Mouse (Mus musculus) intestine, postnatal 0 days (tissue): ENCODE measurements around the gene Oaz1. TPM values are rescaled to one million over a fixed set of nuclear protein-coding genes. Genes with fewer than 3 reads are reported as not detected.

Experiments used
- ATAC-seq: fragments of 200-750 bp; cut with Nextera tagmentation; 2 replicates; pipeline ENCODE4 v1.8.0; 2017; ENCODE audit warnings: mild to moderate bottlenecking, moderate TSS enrichment, moderate library complexity
- H3K27ac ChIP-seq: fragments of 300-500 bp; sonication (generic); 2 replicates; pipeline ENCODE4 v1.5.1; 2014; ENCODE audit warnings: mild to moderate bottlenecking, low read depth, low read length, moderate library complexity
- H3K27me3 ChIP-seq: fragments of 300-500 bp; sonication (generic); replicated peaks from 2 replicates; pipeline ENCODE4 v1.6.1; 2014; ENCODE audit warnings: low read length, mixed read lengths; ENCODE audit not compliant: control insufficient read depth, insufficient read depth
- H3K36me3 ChIP-seq: fragments of 300-500 bp; sonication (generic); 2 replicates; pipeline ENCODE4 v1.6.1; 2014; ENCODE audit warnings: mild to moderate bottlenecking, moderate library complexity; ENCODE audit not compliant: control insufficient read depth, insufficient read depth
- H3K4me1 ChIP-seq: fragments of 300-500 bp; sonication (generic); replicated peaks from 2 replicates; pipeline ENCODE4 v1.6.1; 2014; ENCODE audit warnings: antibody characterized with exemption, low read length, mixed read lengths; ENCODE audit not compliant: control insufficient read depth, insufficient read depth
- H3K4me2 ChIP-seq: fragments of 300-500 bp; sonication (generic); replicated peaks from 2 replicates; pipeline ENCODE4 v1.6.1; 2014; ENCODE audit warnings: low read depth, mild to moderate bottlenecking, moderate library complexity
- H3K4me3 ChIP-seq: fragments of 300-500 bp; sonication (generic); 2 replicates; pipeline ENCODE4 v1.5.1; 2014; ENCODE audit warnings: low read depth, low read length
- H3K9ac ChIP-seq: fragments of 300-500 bp; sonication (generic); 2 replicates; pipeline ENCODE4 v1.6.1; 2014; ENCODE audit warnings: mild to moderate bottlenecking, low read depth, low read length
- H3K9me3 ChIP-seq: fragments of 300-500 bp; sonication (generic); 2 replicates; pipeline ENCODE4 v1.6.1; 2016; ENCODE audit warnings: mixed run types; ENCODE audit not compliant: control insufficient read depth
- CTCF ChIP-seq: sonication (generic); IDR thresholded peaks from 2 replicates; pipeline ENCODE4 v1.5.1; 2016; ENCODE audit warnings: low read depth, mild to moderate bottlenecking, control low read depth, antibody characterized with exemption, moderate library complexity
- WGBS: fragments of 180-500 bp; shearing (Covaris S2); extraction: QIAGEN DNeasy Blood & Tissue Kit; methylation state at CpG from one replicate; pipeline ENCODE4 v1.1.7; 2014; 5-methylcytosine and 5-hydroxymethylcytosine counted together
- microRNA counts: library from miRNA; unstranded; fragments of <30 nt; microRNA quantifications from one replicate; lab custom pipeline; 2016
- microRNA-seq: library from miRNA; unstranded; fragments of <30 nt; microRNA quantifications from one replicate; pipeline ENCODE4, GENCODE M21; 2016
- polyA plus RNA-seq: library from polyadenylated mRNA; unstranded; fragments of >200 nt; fragmentation: Nextera tagmentation; extraction: Ambion mirVana; gene quantifications from 2 replicates; pipeline ENCODE4 v1.2.1, GENCODE M21; 2015

The Oaz1 gene
- polyA plus RNA-seq, 1 experiment from 2014 or later, result 1,019 TPM

DNA sequence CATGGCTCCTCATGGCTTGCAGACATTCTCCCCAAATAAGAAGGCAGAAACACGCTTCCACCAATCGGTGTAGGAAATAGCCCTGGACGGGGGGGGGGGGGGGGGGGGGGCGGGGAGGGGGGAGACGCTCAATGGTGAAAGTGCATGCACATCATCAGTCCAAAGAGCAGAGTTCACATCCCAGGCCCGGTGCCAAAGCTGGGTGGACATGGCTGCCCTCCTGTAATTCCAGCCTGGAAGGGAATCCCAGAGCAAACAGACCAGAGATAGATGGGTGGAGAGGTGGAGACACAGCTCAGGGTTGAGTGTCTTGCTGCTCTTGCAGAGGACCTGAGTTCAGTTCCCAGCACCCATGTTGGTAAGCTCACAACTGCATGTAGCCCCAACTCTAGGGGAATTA, 44.5 kb downstream of the Oaz1 start:
- no peak overlapping the region for H3K4me3 ChIP-seq
- H3K9ac ChIP-seq, result no peak overlapping the region
- no peaks in the 10 kb centered on the region for H3K9me3 ChIP-seq
- H3K36me3 ChIP-seq, result peaks cover 13% of the 10 kb centered on the region
- no peaks in the 10 kb centered on the region for H3K27me3 ChIP-seq
- no peak for TF ChIP-seq CTCF
- ATAC-seq, result no peak
- WGBS, result 53% methylated on average over 3 of the region's 6 CpGs
- no peak overlapping the region for H3K27ac ChIP-seq
- no peaks in the 10 kb centered on the region for H3K4me1 ChIP-seq
- H3K4me2 ChIP-seq, result no peak overlapping the region

DNA sequence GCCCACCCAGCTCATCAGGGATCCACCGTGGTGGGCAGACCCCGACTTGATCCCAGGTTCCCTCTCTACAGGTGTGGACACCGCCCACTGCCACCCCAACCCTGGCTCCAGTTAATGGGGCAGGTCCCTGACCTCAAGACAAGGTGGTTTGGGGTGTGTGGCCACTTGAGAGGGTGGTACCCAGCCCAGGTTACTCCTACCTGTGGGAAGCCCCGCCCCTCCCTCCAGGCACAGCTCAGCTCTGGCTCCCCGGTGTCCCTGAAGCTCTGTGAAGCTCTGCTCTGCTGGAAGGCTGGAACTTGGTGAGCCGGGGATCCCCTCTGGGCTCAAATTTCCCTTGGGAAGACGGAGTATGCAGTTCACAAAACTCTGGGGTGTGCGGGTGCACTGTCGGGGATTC, 45.1 kb downstream of the Oaz1 start, which contains the start of gene Tmprss9:
TSS of gene Tmprss9 (plus strand) at position 268 of the 400 bp plus-strand sequence.
- H3K9ac ChIP-seq, result no peak within 1 kb of the TSS
- no peak for TF ChIP-seq CTCF
- H3K9me3 ChIP-seq, result no peaks in the 10 kb centered on the region
- no peak within 1 kb of the TSS for H3K27ac ChIP-seq
- H3K27me3 ChIP-seq, result no peaks in the 10 kb centered on the region
- ATAC-seq, result no peak
- no peak within 1 kb of the TSS for H3K4me2 ChIP-seq
- 23% methylated on average over 9 of the region's 9 CpGs for WGBS
- peaks cover 7% of the 10 kb centered on the region for H3K36me3 ChIP-seq
- H3K4me1 ChIP-seq, result no peaks in the 10 kb centered on the region
- H3K4me3 ChIP-seq, result no peak within 1 kb of the TSS

DNA sequence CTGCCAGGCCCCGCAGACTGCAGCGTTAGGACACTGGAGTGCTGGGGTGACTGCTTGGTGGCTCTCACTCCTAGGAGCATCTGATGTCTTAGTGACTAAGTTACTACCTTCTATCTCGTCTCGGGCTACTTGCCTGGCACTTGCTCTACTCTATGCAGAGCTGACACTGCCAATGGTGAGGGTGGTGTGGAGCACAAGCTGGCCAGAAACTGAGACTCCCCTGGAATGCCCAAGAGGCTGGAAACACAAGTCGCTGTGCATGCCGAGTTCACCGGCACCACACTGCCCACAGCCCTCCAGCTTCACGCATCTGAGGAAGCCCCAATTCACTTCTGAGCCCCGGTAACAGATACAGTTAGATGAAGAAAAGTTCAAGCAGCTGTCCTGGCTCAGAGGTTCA, 47.6 kb downstream of the Oaz1 start:
- H3K9me3 ChIP-seq, result no peaks in the 10 kb centered on the region
- no peak overlapping the region for H3K9ac ChIP-seq
- H3K27ac ChIP-seq, result no peak overlapping the region
- 84% methylated on average over 9 of the region's 9 CpGs for whole genome bisulfite sequencing
- no peaks in the 10 kb centered on the region for H3K36me3 ChIP-seq
- no peak overlapping the region for H3K4me2 ChIP-seq
- H3K4me1 ChIP-seq, result no peaks in the 10 kb centered on the region
- no peak overlapping the region for H3K4me3 ChIP-seq
- TF ChIP-seq CTCF, result no peak
- no peak for ATAC-seq
- no peaks in the 10 kb centered on the region for H3K27me3 ChIP-seq

DNA sequence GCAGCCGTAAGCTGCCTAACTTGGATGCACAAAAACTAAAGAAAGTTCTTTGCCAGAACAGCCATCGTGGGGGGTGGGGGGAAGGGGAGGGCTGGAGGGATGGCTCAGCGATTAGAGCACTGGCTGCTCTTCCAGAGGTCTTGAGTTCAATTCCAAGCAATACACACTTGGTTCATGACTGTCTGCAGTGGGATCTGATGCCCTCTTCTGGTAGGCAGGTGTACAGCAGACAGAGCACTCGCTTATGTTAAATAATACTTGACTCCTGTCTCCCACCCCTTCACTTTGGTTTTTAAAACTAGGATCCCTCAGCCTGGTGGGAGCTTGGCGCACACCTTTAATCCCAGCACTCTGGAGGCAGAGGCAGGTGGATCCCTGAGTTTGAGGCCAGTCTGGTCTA, 49.6 kb downstream of the Oaz1 start:
- Histone ChIP-seq H3K9me3 (no peaks in the 10 kb centered on the region), H3K36me3 (no peaks in the 10 kb centered on the region), H3K4me2 (no peak overlapping the region), H3K9ac (no peak overlapping the region), H3K4me1 (no peaks in the 10 kb centered on the region), H3K27me3 (no peaks in the 10 kb centered on the region), H3K4me3 (no peak overlapping the region), H3K27ac (no peak overlapping the region)
- peak; percentile 88 for TF ChIP-seq CTCF
- ATAC-seq, result no peak
- 30% methylated on average over 5 of the region's 5 CpGs for WGBS

DNA sequence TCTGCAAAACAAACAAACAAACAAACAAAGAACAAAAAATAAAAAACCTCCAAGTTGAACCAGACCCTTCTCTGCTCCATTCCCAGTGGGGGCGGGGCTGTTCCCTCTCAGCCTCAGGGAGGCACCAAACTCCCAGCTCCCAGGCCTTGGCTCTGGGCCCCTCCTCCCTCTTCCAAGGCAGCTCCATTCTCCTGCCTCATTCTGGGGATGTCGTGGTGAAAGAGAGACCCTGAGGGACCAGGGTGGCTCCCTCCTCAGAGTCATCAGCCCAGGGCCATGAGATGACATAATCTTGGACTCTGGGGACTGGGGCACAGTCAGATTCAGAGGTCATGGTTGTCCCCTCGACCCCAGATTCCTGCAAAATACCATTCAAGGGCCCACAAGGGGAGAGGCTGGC, 50.1 kb downstream of the Oaz1 start:
- Histone ChIP-seq H3K9ac (no peak overlapping the region), H3K9me3 (no peaks in the 10 kb centered on the region), H3K4me3 (no peak overlapping the region), H3K4me1 (no peaks in the 10 kb centered on the region), H3K27ac (no peak overlapping the region), H3K27me3 (no peaks in the 10 kb centered on the region), H3K4me2 (no peak overlapping the region), H3K36me3 (no peaks in the 10 kb centered on the region)
- no peak for TF ChIP-seq CTCF
- WGBS, result 31% methylated on average over 3 of the region's 3 CpGs
- no peak for ATAC-seq

MicroRNAs within 50 kb of the gene (microRNA counts, 519-probe panel; counts per million panel counts)
- microRNA mmu-miR-1982 (lab: Ali Mortazavi, UCI), result not detected

Small RNA genes lying within 50 kb of the gene (microRNA-seq; reads per million reads assigned to microRNA genes)
- 4.3 reads per million, percentile 10 among the genes with 10 or more reads in this experiment for gene Mir1982

Other genes with a start within 250 kb of the Oaz1 start
- gene Klf16, start 249.3 kb upstream of the Oaz1 start, polyA plus RNA-seq, result 4.8 and 5.3 TPM in 2 replicates
- 116 and 117 TPM in 2 replicates for gene Abhd17a, start 236.3 kb upstream of the Oaz1 start, polyA plus RNA-seq
- gene Scamp4, start 223.8 kb upstream of the Oaz1 start, polyA plus RNA-seq, result 86.5 and 88.5 TPM in 2 replicates
- 5.4 and 6.6 TPM in 2 replicates for gene Adat3, start 223.8 kb upstream of the Oaz1 start, polyA plus RNA-seq
- 2.3 and 2.6 TPM in 2 replicates for gene Gm49322, start 220.6 kb upstream of the Oaz1 start, polyA plus RNA-seq
- gene Csnk1g2, start 203.8 kb upstream of the Oaz1 start, polyA plus RNA-seq, result 97.5 and 99.2 TPM in 2 replicates
- gene Btbd2, start 169.6 kb upstream of the Oaz1 start, polyA plus RNA-seq, result 21.5 and 23.5 TPM in 2 replicates
- 38.4 and 38.6 TPM in 2 replicates for gene Mknk2, start 148.5 kb upstream of the Oaz1 start, polyA plus RNA-seq
- 14.4 and 15.4 TPM in 2 replicates for gene Mob3a, start 124.7 kb upstream of the Oaz1 start, polyA plus RNA-seq
- gene Izumo4, start 124.5 kb upstream of the Oaz1 start, polyA plus RNA-seq, result 12.2 and 14.4 TPM in 2 replicates
- 41.3 and 49.5 TPM in 2 replicates for gene Ap3d1, start 84.4 kb upstream of the Oaz1 start, polyA plus RNA-seq
- gene Dot1l, start 71.5 kb upstream of the Oaz1 start, polyA plus RNA-seq, result 6.2 and 7.6 TPM in 2 replicates
- gene Sf3a2, start 28.5 kb upstream of the Oaz1 start, polyA plus RNA-seq, result 35.5 and 39.0 TPM in 2 replicates
- 60.9 and 61.8 TPM in 2 replicates for gene Plekhj1, start 28.0 kb upstream of the Oaz1 start, polyA plus RNA-seq
- gene Amh, start 21.4 kb upstream of the Oaz1 start, polyA plus RNA-seq, result not detected in 2 replicates
- gene Jsrp1, start 13.2 kb upstream of the Oaz1 start, polyA plus RNA-seq, result 0.35 and 0.42 TPM in 2 replicates
- gene Lingo3, start 17.4 kb downstream of the Oaz1 start, polyA plus RNA-seq, result 0.04 TPM in 1 of 2 replicates, not detected in the other
- gene Lsm7, start 28.6 kb downstream of the Oaz1 start, polyA plus RNA-seq, result 129 and 130 TPM in 2 replicates
- 12.9 and 13.4 TPM in 2 replicates for gene Sppl2b, start 28.6 kb downstream of the Oaz1 start, polyA plus RNA-seq
- not detected in 2 replicates for gene Tmprss9, start 45.2 kb downstream of the Oaz1 start, polyA plus RNA-seq
- 358 and 367 TPM in 2 replicates for gene Timm13, start 74.3 kb downstream of the Oaz1 start, polyA plus RNA-seq
- 12.5 and 12.9 TPM in 2 replicates for gene Lmnb2, start 91.6 kb downstream of the Oaz1 start, polyA plus RNA-seq
- gene Gadd45b, start 103.4 kb downstream of the Oaz1 start, polyA plus RNA-seq, result 19.9 and 20.1 TPM in 2 replicates
- 0.81 and 1.2 TPM in 2 replicates for gene Gng7, start 188.3 kb downstream of the Oaz1 start, polyA plus RNA-seq
- gene Diras1, start 199.0 kb downstream of the Oaz1 start, polyA plus RNA-seq, result 0.43 and 0.91 TPM in 2 replicates
- gene Slc39a3, start 210.8 kb downstream of the Oaz1 start, polyA plus RNA-seq, result 10.5 and 11.1 TPM in 2 replicates
- 119 and 124 TPM in 2 replicates for gene Sgta, start 233.5 kb downstream of the Oaz1 start, polyA plus RNA-seq
- gene Thop1, start 243.4 kb downstream of the Oaz1 start, polyA plus RNA-seq, result 11.6 and 12.0 TPM in 2 replicates